Mouse (Mus musculus) cerebellum, adult 2 months (tissue): ENCODE results near the gene Cpne9. TPM values are rescaled to one million over a fixed set of nuclear protein-coding genes. Genes with fewer than 3 reads are reported as not detected.
A peak's percentile ranks its signal among the peaks of the same experiment; 100 is the strongest.
"Not testable (repeated sequence)": the region's sequence is repeated elsewhere in the genome, so short reads cannot be mapped to it uniquely, and the experiment has no call there.

ENCODE experiments used
- DNase-seq, 2 experiments: peaks; one replicate each; pipeline ENCODE4 v3.0.0; 2021
- H3K27ac ChIP-seq: fragments of 200-500 bp; 2 replicates; pipeline ENCODE4 v1.5.1; 2012; ENCODE audit warnings: low read length, control low read depth, inconsistent platforms; ENCODE audit not compliant: insufficient read depth
- H3K27me3 ChIP-seq: fragments of 200-500 bp; 2 replicates; pipeline ENCODE4 v1.6.1; 2012; ENCODE audit warnings: inconsistent platforms, mild to moderate bottlenecking, low read length, moderate library complexity; ENCODE audit not compliant: control insufficient read depth, insufficient read depth
- H3K4me1 ChIP-seq: fragments of 200-500 bp; 2 replicates; pipeline ENCODE4 v1.6.1; 2011; ENCODE audit warnings: low read length; ENCODE audit not compliant: control insufficient read depth, insufficient read depth
- H3K4me3 ChIP-seq: fragments of 200-500 bp; replicated peaks from 2 replicates; pipeline ENCODE3; 2011; ENCODE audit warnings: mild to moderate bottlenecking, low read depth, low read length, control low read depth; ENCODE audit not compliant: insufficient read depth
- CTCF ChIP-seq: fragments of 200-500 bp; IDR thresholded peaks from 2 replicates; pipeline ENCODE4 v1.5.1; 2011; ENCODE audit warnings: low read depth, mild to moderate bottlenecking, control low read depth, low read length, moderate library complexity, borderline replicate concordance; ENCODE audit not compliant: insufficient read depth
- POLR2A ChIP-seq: fragments of 200-500 bp; IDR thresholded peaks from 2 replicates; pipeline ENCODE4 v1.6.1; 2011; ENCODE audit warnings: low read length, control low read depth, borderline replicate concordance; ENCODE audit not compliant: insufficient read depth
- WGBS: fragments of 180-500 bp; shearing (Covaris S2); methylation state at CpG from one replicate; pipeline ENCODE4 v1.1.7; 2018; 5-methylcytosine and 5-hydroxymethylcytosine counted together
- polyA plus RNA-seq: library from polyadenylated mRNA; depleted of rRNA; stranded (reverse); fragments of >200 nt; gene quantifications from 2 replicates; pipeline ENCODE4 v1.2.3, GENCODE M21; 2012

Gene Cpne9
- polyA plus RNA-seq, 1 experiment = 114 TPM

- peak overlapping the region; percentile 99 for H3K27ac ChIP-seq
- no peaks in the 10 kb centered on the region for H3K27me3 ChIP-seq
- peaks cover 12% of the 10 kb centered on the region for H3K4me1 ChIP-seq
- under 1% methylated on average over 34 of the region's 34 CpGs for WGBS
- TF ChIP-seq POLR2A = no peak
- no peak for TF ChIP-seq CTCF
- peak; percentile 58 to 64 for DNase-seq
- H3K4me3 ChIP-seq = peak overlapping the region; percentile 88
These were observed 25.5 kb downstream of the Cpne9 start for GRCm38 (mm10) chr6:113307481-113308121.

- Histone ChIP-seq H3K4me3 (peak overlapping the region; percentile 88), H3K4me1 (peaks cover 14% of the 10 kb centered on the region), H3K27me3 (no peaks in the 10 kb centered on the region), H3K27ac (peak overlapping the region; percentile 99)
- DNase-seq = peak; percentile 84 to 85
- TF ChIP-seq CTCF = 0 out of 2 replicates have a peak, but pooled peaks have one; percentile 15
- TF ChIP-seq POLR2A = no peak
- 2% methylated on average over 5 of the region's 5 CpGs for WGBS
These were observed 26.0 kb downstream of the Cpne9 start for GRCm38 (mm10) chr6:113308141-113308540.

GRCm38 (mm10) chr6:113315972-113316371, 33.9 kb downstream of the Cpne9 start:
- WGBS = 88% methylated on average over 3 of the region's 3 CpGs
- no peak for DNase-seq
- no peaks in the 10 kb centered on the region for H3K27me3 ChIP-seq
- no peak overlapping the region for H3K27ac ChIP-seq
- peaks cover 16% of the 10 kb centered on the region for H3K4me1 ChIP-seq
- H3K4me3 ChIP-seq = no peak overlapping the region
- TF ChIP-seq POLR2A (no peak), CTCF (no peak)

GRCm38 (mm10) chr6:113326533-113327315, 44.6 kb downstream of the Cpne9 start, which contains the start of gene Ogg1:
TSS of gene Ogg1 (plus strand) at chr6:113326972.
- peak within 1 kb of the TSS; percentile 83 for H3K4me3 ChIP-seq
- H3K27me3 ChIP-seq = no peaks in the 10 kb centered on the region
- peak within 1 kb of the TSS; percentile 55 for H3K27ac ChIP-seq
- H3K4me1 ChIP-seq = peaks cover 6% of the 10 kb centered on the region; the same call in 1 of the 2 replicates
- TF ChIP-seq CTCF (no peak), POLR2A (peak; percentile 86)
- WGBS = under 1% methylated on average over 52 of the region's 52 CpGs
- DNase-seq = peak; percentile 97 to 99

GRCm38 (mm10) chr6:113329396-113329795, 47.3 kb downstream of the Cpne9 start:
- H3K27ac ChIP-seq = no peak overlapping the region
- WGBS = 92% methylated on average over 1 of the region's 1 CpGs
- H3K27me3 ChIP-seq = no peaks in the 10 kb centered on the region
- no peak for DNase-seq
- no peak overlapping the region for H3K4me3 ChIP-seq
- peaks cover 6% of the 10 kb centered on the region; the same call in 1 of the 2 replicates for H3K4me1 ChIP-seq
- no peak for TF ChIP-seq POLR2A
- TF ChIP-seq CTCF = no peak

DNA sequence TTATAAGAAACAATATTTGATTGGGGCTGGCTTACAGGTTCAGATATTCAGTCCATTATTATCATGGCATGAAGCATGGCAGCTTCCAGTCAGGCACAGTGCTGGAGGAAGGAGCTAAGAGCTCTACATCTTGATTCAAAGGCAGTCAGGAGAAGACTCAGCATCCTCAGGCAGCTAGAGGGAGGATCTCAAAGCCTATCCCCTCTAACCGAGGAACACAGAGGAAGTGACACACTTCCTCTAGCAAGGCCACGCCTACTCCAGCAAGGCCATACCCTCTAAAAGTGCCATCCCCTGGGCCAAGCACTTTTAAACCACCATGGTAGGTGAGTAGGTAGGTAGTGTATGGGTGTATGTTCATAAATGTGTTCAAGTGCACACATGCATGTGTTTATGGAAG, 48.4 kb downstream of the Cpne9 start:
- Histone ChIP-seq H3K4me3 (no peak overlapping the region), H3K4me1 (peaks cover 5% of the 10 kb centered on the region; the same call in 1 of the 2 replicates), H3K27ac (no peak overlapping the region), H3K27me3 (no peaks in the 10 kb centered on the region)
- 67% methylated on average over 2 of the region's 2 CpGs for WGBS
- TF ChIP-seq CTCF (no peak), POLR2A (no peak)
- DNase-seq = no peak

DNA sequence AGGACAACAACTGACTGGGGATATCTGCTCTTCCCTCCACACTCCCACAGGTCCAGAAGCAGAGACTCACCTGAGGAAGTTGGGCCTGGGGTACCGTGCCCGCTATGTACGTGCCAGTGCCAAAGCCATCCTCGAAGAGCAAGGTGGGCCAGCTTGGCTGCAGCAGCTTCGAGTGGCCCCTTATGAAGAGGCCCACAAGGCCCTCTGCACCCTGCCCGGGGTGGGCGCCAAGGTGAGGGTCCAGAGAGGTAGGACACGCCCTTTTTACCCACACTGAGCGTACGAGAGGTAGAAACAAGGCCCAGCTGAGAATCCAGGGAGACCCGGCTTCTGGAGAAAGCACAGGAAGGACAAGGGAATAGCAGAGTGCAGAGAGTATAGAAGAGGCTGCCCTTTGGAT, 49.6 kb downstream of the Cpne9 start:
- no peak overlapping the region for H3K4me3 ChIP-seq
- no peak for TF ChIP-seq POLR2A
- TF ChIP-seq CTCF = no peak
- DNase-seq = no peak
- WGBS = 91% methylated on average over 11 of the region's 11 CpGs
- H3K27ac ChIP-seq = no peak overlapping the region
- H3K4me1 ChIP-seq = peaks cover 3% of the 10 kb centered on the region; the same call in 1 of the 2 replicates
- H3K27me3 ChIP-seq = no peaks in the 10 kb centered on the region

DNA sequence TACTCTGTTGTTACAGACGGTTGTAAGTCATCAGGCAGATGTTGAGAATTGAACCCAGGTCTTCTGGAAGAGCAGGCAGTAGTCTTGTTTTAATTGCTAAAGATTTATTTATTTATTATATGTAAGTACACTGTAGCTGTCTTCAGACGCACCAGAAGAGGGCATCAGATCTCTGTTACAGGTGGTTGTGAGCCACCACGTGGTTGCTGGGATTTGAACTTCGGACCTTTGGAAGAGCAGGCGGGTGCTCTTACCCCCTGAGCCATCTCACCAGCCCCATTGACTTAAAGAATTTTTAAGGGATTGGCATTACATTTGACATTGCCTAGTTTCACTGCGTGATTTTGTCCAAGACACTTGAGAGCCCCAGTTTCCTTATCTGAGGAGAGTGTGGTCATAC, 50.6 kb downstream of the Cpne9 start:
- not testable (repeated sequence) for H3K27ac ChIP-seq, H3K4me1 ChIP-seq, H3K4me3 ChIP-seq, H3K27me3 ChIP-seq, DNase-seq
- 64% methylated on average over 6 of the region's 6 CpGs for WGBS
